Mouse (Mus musculus): ENCODE data around the gene Uap1. TPM values are rescaled to one million over a fixed set of nuclear protein-coding genes. Genes with fewer than 3 reads are reported as not detected.

Gene Uap1
- 10 to 100 TPM; 38.1 to 49.3 (median 45.0) TPM for total RNA-seq (2022)

GRCm38 (mm10) chr1:170174814-170175332 is at the start of gene Uap1:
Uap1 (minus strand) TSS chr1:170174957.
- DNase-seq = peak; percentile 99

- DNase-seq = no peak
These were observed 48.5 kb upstream of the Uap1 start for GRCm38 (mm10) chr1:170223276-170223675.

- no peak for DNase-seq
These were observed 45.6 kb upstream of the Uap1 start for GRCm38 (mm10) chr1:170220351-170220750.

DNA sequence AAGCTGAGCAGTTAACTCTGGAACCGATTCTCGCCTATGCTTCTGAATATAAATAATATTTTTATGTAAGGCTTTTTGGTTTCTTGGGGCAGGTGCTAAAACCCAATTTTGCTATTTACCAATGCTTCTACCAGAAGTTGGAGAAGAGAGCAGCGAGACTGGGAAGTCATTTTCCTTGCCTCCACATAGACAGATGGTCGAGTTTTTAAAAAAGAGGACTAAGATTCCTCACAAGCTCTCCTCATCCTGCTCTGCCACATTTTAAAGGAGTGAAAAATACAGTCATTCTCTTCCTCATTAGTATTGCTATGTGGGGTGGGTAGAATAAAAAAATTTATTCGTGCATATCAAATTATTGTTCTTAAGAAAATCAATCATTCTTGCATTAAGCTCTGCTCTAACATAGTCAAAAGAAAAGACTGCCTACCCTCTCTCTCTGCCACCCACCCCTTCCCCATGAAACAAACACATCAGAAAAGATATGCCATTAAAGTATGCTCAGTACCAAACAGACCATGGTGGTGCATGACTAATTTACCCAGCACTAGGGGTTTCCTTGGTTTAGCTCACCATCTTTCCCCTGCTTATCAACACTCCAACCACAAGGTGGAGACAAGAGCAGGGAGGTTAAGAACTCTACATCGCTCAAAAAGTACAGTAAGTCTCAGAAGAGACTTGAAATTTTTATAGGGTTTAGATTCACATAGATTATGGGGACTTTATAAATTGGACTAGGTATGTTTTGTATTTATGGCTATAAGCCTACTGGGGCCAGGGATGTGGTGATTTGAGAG is 43.5 kb upstream of the Uap1 start:
- no peak for DNase-seq

DNA sequence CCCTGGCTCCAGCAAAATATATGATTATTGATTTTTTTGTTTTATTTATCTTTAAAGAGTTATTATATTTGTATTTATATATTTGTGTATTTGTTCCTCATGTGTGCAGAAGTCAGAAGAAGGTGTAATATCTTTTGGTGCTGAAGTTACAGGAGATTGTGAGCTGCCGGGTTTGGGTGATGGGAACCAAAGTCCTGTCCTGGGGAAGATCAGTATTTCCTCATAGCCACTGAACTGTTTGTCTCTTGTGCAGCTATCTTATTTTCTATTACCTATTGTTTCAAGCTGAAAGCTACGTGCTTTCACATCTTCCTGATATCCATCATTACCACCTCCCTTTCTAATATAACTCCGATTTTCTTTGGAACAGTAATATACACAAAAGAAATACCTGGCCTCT is 40.8 kb upstream of the Uap1 start:
- DNase-seq = no peak

DNA sequence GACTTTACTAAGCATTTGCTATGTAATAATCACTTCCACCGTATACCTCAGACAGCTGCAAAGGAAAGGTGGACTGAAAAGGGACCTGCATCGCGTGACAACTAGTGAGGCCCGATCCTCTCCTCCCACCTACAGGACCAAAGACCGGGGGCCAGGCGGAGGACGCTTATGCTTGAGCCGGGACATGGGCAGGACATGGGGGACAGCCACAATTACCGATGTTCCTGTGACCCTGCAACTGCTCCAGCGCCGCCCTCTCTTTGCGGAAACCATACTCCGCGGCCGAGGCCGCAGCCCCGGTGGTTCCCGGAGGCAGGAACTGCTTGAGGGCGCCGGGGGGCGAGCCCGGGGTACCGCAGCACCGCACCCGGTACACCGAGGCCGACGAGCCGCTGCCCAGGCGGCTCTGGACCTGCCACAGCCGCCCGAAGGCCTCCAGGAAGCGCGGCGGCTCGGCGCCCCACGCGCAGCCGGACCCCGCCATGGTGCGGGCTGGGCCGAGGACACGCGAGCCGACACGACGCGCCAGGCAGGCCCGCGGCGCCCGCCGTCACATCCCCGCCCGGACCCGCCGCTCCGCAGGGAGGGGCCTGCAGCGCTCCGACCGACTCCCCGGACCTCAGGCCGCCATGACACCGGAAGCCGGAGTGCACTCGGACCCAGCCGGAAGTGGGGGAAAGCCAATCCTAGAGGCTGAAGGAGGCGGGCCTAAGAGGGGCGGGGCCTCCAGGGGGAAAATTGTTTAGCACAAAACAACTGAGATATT is 40.2 kb upstream of the Uap1 start, which contains the start of gene Uhmk1:
Gene Uhmk1 (minus strand): TSS at position 641 of the 766 bp plus-strand sequence.
- DNase-seq = peak; percentile 87

DNA sequence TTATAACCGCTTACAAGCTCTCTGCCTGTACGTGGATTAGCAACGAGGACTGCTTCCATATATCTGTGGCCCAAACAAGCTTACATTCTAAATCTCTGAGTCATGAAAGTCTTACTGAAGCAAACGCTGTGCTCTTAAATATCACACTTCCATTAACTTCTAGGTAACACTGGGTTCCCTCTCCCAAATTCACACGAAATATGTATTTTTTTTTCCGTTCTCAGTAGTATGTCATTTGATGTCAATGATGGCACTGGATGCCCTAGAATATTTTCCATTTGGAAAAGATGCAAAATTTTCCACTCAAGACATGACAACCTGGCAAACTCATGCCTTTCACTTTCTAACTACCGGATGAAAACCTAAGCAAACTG is 39.6 kb upstream of the Uap1 start:
- DNase-seq = no peak

GRCm38 (mm10) chr1:170213181-170213879 is 38.6 kb upstream of the Uap1 start:
- DNase-seq = no peak

DNA sequence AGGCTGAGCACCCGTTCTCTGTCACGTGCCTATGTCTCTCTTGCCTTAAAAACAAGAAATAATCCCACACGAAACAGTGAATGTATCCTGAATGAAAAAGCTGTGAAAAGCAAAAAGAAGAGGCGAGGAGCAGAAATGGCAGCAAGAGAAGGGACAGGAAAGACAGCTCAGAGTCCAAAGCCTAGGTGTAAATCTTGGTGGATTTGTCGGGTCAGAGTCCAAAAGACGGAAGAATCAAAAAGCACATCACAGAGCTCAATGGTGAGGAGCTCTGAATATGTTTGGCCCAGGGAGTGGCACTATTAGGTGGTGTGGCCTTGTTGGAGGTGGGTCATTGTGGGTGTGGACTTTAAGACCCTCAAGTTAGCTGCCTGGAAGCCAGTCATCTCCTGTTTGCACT is 31.6 kb upstream of the Uap1 start:
- no peak for DNase-seq

DNA sequence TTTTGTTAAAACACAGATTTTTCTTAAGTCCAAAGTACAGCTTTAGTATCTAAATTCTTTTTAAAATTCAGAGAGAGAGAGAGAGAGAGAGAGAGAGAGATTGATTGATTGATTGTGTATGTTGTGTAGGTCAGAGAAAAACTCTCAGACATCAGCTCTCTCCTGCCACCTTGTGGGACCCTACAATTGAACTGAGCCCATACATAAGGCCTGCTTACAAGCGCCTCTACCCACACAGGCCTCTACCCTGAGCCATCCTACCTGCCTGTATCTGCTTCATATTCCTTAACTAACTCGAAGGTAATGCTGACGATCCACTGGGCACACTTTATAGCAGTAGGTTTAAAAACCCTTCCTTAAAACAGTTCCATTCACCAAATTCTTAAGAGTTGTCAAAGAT is 25.6 kb upstream of the Uap1 start:
- DNase-seq = no peak

DNA sequence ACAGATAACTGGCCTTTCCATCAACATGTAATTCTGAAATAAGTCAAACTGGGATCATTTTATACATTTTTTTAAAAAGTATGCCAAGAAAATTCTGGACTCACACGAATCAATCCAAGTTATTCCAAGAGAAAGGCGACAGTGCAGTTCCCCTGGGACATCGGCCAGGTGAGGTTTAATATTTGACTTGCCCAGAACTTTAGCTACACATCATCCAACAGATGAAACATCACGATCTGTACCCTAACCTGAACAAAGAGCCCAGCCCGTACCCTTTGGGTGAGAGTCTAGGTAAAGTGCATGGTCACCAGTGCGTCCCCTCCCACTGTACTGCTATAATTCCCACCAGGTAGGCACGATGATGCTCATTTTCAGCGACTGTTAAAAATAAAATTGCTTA is 21.5 kb upstream of the Uap1 start:
- DNase-seq = no peak

- DNase-seq = no peak
These were observed 17.2 kb upstream of the Uap1 start for GRCm38 (mm10) chr1:170191925-170192324.

GRCm38 (mm10) chr1:170190225-170190624 is 15.5 kb upstream of the Uap1 start:
- no peak for DNase-seq

DNA sequence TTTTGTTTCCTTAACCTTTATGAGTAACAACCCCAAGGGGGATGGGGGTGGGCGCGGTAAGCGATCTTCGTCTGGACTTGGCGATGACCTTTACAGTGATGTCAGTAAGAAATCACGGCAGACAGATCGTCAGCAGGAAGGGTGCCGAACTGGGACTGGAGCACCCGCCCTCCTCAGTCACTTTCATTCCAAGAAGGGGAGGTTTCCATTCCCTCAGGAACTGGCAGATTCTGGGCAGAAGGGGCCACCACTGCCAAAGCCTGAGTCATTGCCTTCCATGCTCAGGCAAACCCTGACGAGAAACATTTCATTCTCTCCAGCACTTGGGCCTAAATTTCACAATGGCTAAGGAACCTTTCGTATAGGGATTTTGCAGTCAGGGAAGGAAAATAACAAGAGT is 13.8 kb upstream of the Uap1 start:
- DNase-seq = peak; percentile 58

DNA sequence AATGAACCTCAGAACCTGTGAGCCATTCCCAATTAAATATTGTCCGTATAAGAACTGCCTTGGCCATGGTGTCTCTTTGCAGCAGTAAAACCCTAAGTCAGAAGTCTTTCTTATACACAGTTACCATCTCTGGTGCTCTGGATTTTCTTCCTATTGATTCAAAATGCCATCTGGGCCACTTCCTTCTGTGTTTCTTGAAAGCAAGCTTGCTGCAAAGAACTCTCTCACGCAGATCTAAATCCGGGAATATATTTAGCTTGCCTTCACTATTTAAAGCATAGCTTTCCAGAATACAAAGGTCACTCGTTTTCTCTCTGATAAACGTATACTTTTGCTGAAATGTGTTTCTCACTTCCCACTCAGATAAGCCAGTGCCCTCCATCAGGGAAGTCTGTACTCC is 11.8 kb upstream of the Uap1 start:
- no peak for DNase-seq

GRCm38 (mm10) chr1:170185137-170185536 is 10.4 kb upstream of the Uap1 start:
- no peak for DNase-seq

- no peak for DNase-seq
These were observed 7.9 kb upstream of the Uap1 start for GRCm38 (mm10) chr1:170182706-170183105.

GRCm38 (mm10) chr1:170176661-170177239 is 2.0 kb upstream of the Uap1 start:
- DNase-seq = no peak

- DNase-seq = no peak
These were observed 1.1 kb upstream of the Uap1 start for GRCm38 (mm10) chr1:170175848-170176247.

GRCm38 (mm10) chr1:170173991-170174813 is 555 bp downstream of the Uap1 start:
- DNase-seq = no peak

GRCm38 (mm10) chr1:170167781-170168180 is 7.0 kb downstream of the Uap1 start:
- no peak for DNase-seq

DNA sequence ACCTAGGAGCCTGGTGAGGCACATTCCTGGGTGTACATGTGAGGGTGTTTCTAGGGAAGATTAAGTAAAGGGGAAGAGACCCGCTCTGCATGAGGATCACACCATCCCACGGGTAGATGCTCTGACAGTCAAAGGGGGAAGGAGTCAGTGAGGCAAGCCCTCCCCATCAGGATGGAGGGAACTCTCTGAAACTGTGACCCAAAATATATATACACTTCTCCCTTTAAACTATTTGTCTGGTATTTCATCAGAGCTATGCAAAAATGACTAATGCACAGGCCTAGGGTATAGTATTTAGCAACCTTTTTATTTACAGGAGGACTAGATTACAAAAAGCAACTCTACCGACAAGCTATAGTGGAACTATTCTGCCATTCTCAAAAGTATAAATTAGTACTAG is 9.8 kb downstream of the Uap1 start:
- DNase-seq = no peak
